24 mouse cellular contexts compared by ENCODE assay signal in genomic region chr4:95788867-95789266, GRCm38 (mm10).
DNase-seq lines count a peak whose midpoint lies in the region; ATAC-seq and TF ChIP-seq lines count a peak whose summit lies in the region.
"Had no signal": no experiment of that assay in that cellular context is flagged by ENCODE, and none has a peak within 500 bp of the region (broad histone marks: within the 10 kb centered on the region; RNA-seq: fewer than 3 reads in every experiment).

No protein-coding gene starts in this region.

- H3K4me2 ChIP-seq in forebrain, postnatal 0 days (ENCODE audit: low read depth): no peak overlapping the region
- H3K4me2 ChIP-seq in kidney, postnatal 0 days (ENCODE audit: low read length): no peak overlapping the region
- no peak overlapping the region for H3K4me2 ChIP-seq in intestine, embryonic 16.5 days (ENCODE audit: low read depth, low read length)
- H3K4me2 ChIP-seq: heart, embryonic 11.5 days; hindbrain, embryonic 13.5 days; liver, embryonic 11.5 days; midbrain, embryonic 15.5 days had no signal

- no peaks in the 10 kb centered on the region for H3K36me3 ChIP-seq in forebrain, postnatal 0 days (ENCODE audit: insufficient read depth)
- H3K36me3 ChIP-seq in forebrain, embryonic 10.5 days (replicated peaks): no peaks in the 10 kb centered on the region
- no peaks in the 10 kb centered on the region for H3K36me3 ChIP-seq in kidney, postnatal 0 days (ENCODE audit: insufficient read depth, low read length)
- no peaks in the 10 kb centered on the region for H3K36me3 ChIP-seq in embryonic facial prominence, embryonic 10.5 days (replicated peaks)
- no peaks in the 10 kb centered on the region for H3K36me3 ChIP-seq in intestine, embryonic 16.5 days (ENCODE audit: control insufficient read depth, insufficient read depth, low read length)
- H3K36me3 ChIP-seq: G1E; hindbrain, embryonic 13.5 days; midbrain, embryonic 15.5 days had no signal

- no peaks in the 10 kb centered on the region for H3K9me3 ChIP-seq in forebrain, postnatal 0 days (ENCODE audit: low read length)
- H3K9me3 ChIP-seq in forebrain, embryonic 10.5 days: no peaks in the 10 kb centered on the region
- H3K9me3 ChIP-seq in kidney, postnatal 0 days (replicated peaks; ENCODE audit: low read length): no peaks in the 10 kb centered on the region
- no peaks in the 10 kb centered on the region for H3K9me3 ChIP-seq in embryonic facial prominence, embryonic 10.5 days
- no peaks in the 10 kb centered on the region for H3K9me3 ChIP-seq in intestine, embryonic 16.5 days (ENCODE audit: control insufficient read depth, low read length)
- H3K9me3 ChIP-seq: G1E; hindbrain, embryonic 13.5 days; midbrain, embryonic 15.5 days had no signal

- no peaks in the 10 kb centered on the region for H3K27me3 ChIP-seq in forebrain, postnatal 0 days (ENCODE audit: insufficient read depth, low read length)
- H3K27me3 ChIP-seq in forebrain, embryonic 10.5 days (ENCODE audit: poor library complexity, severe bottlenecking): no peaks in the 10 kb centered on the region
- no peaks in the 10 kb centered on the region for H3K27me3 ChIP-seq in kidney, postnatal 0 days (ENCODE audit: insufficient read depth, low read length)
- H3K27me3 ChIP-seq in embryonic facial prominence, embryonic 10.5 days (replicated peaks; ENCODE audit: low read depth, poor library complexity, severe bottlenecking): no peaks in the 10 kb centered on the region
- H3K27me3 ChIP-seq in intestine, embryonic 16.5 days (replicated peaks; ENCODE audit: control insufficient read depth, insufficient read depth, low read length): no peaks in the 10 kb centered on the region
- H3K27me3 ChIP-seq: hindbrain, embryonic 13.5 days; midbrain, embryonic 15.5 days had no signal

- 51% methylated on average over 2 of the region's 2 CpGs for WGBS in forebrain, postnatal 0 days
- WGBS in forebrain, embryonic 10.5 days: 80% methylated on average over 2 of the region's 2 CpGs
- WGBS in kidney, postnatal 0 days: 54% methylated on average over 2 of the region's 2 CpGs
- WGBS in embryonic facial prominence, embryonic 10.5 days: 63% methylated on average over 2 of the region's 2 CpGs
- 52% methylated on average over 2 of the region's 2 CpGs for WGBS in intestine, embryonic 16.5 days

- DNase-seq in forebrain, postnatal 0 days: peak; percentile 1
- DNase-seq in forebrain, embryonic 10.5 days (ENCODE audit: extremely low spot score, low spot score): no peak
- peak; percentile 64 for DNase-seq in kidney, postnatal 0 days (ENCODE audit: low spot score)
- no peak for DNase-seq in kidney, adult 11 months
- DNase-seq in embryonic facial prominence, embryonic 10.5 days (ENCODE audit: low spot score): no peak
- DNase-seq in cerebellum, adult 8-10 months: no peak
- DNase-seq: adrenal gland, postnatal 14 days; cerebellum, postnatal 10 days; heart, postnatal 10 days; left cerebral cortex, postnatal 4 days; lung, adult 18-20 months; lung, postnatal 36 days; right cerebral cortex, postnatal 25 days; thymus, postnatal 36 days had no signal

- ATAC-seq in forebrain, postnatal 0 days: no peak
- ATAC-seq in kidney, postnatal 0 days (replicated peaks; ENCODE audit: low FRiP score, low read depth): no peak
- peak; percentile 45 for ATAC-seq in intestine, embryonic 16.5 days
- ATAC-seq: forebrain, embryonic 16.5 days; inflammation-experienced regulatory T-cells, adult 6 months; midbrain, embryonic 15.5 days had no signal

- TF ChIP-seq CTCF in forebrain, postnatal 0 days (IDR thresholded peaks at IDR 0.05; ENCODE audit: low read depth): no peak
- no peak for TF ChIP-seq CTCF in kidney, postnatal 0 days (IDR thresholded peaks at IDR 0.05; ENCODE audit: low read depth)

- H3K9ac ChIP-seq in forebrain, postnatal 0 days: no peak overlapping the region
- no peak overlapping the region for H3K9ac ChIP-seq in kidney, postnatal 0 days (ENCODE audit: low read depth, low read length)
- no peak overlapping the region for H3K9ac ChIP-seq in intestine, embryonic 16.5 days (ENCODE audit: low read depth, low read length)
- H3K9ac ChIP-seq: hindbrain, embryonic 13.5 days; midbrain, embryonic 15.5 days had no signal

- H3K4me1 ChIP-seq in forebrain, postnatal 0 days (ENCODE audit: insufficient read depth): no peaks in the 10 kb centered on the region
- H3K4me1 ChIP-seq in forebrain, embryonic 10.5 days: peaks cover 12% of the 10 kb centered on the region
- 0 out of 2 replicates have a peak, but pooled peaks cover 4% of the 10 kb centered on the region for H3K4me1 ChIP-seq in kidney, postnatal 0 days (replicated peaks; ENCODE audit: insufficient read depth, low read length)
- H3K4me1 ChIP-seq in embryonic facial prominence, embryonic 10.5 days: peaks cover 27% of the 10 kb centered on the region
- peaks cover 22% of the 10 kb centered on the region for H3K4me1 ChIP-seq in intestine, embryonic 16.5 days (ENCODE audit: control insufficient read depth, insufficient read depth, low read length)
- H3K4me1 ChIP-seq: midbrain, embryonic 15.5 days had no signal

- no peak overlapping the region for H3K27ac ChIP-seq in forebrain, postnatal 0 days (ENCODE audit: low read depth, low read length)
- no peak overlapping the region for H3K27ac ChIP-seq in forebrain, embryonic 10.5 days
- H3K27ac ChIP-seq in kidney, postnatal 0 days: 0 out of 2 replicates have a peak overlapping the region, but pooled peaks have one; percentile 32
- 0 out of 2 replicates have a peak overlapping the region, but pooled peaks have one; percentile 35 for H3K27ac ChIP-seq in embryonic facial prominence, embryonic 10.5 days (replicated peaks)
- peak overlapping the region; percentile 78 for H3K27ac ChIP-seq in intestine, embryonic 16.5 days (ENCODE audit: low read length)
- H3K27ac ChIP-seq: hindbrain, embryonic 13.5 days; left cerebral cortex, adult 2 months; midbrain, embryonic 15.5 days had no signal

- H3K4me3 ChIP-seq in forebrain, postnatal 0 days (ENCODE audit: low read depth, low read length): no peak overlapping the region
- no peak overlapping the region for H3K4me3 ChIP-seq in forebrain, embryonic 10.5 days
- H3K4me3 ChIP-seq in kidney, postnatal 0 days (replicated peaks; ENCODE audit: low read depth, low read length): no peak overlapping the region
- H3K4me3 ChIP-seq in embryonic facial prominence, embryonic 10.5 days: no peak overlapping the region
- no peak overlapping the region for H3K4me3 ChIP-seq in intestine, embryonic 16.5 days (ENCODE audit: low read length)
- H3K4me3 ChIP-seq: hindbrain, embryonic 13.5 days; left cerebral cortex, adult 2 months; midbrain, embryonic 15.5 days; myocyte had no signal

Comparison
In these comparisons a context has a peak if more than half of its experiments do, and no peak if none do; other contexts are left out.
1. DNase-seq: peak in forebrain, postnatal 0 days (single experiment) and kidney, postnatal 0 days (single experiment); none in forebrain, embryonic 10.5 days (single experiment), kidney, adult 11 months (single experiment), embryonic facial prominence, embryonic 10.5 days (single experiment) and cerebellum, adult 8-10 months (single experiment).
2. H3K27ac ChIP-seq: peak in kidney, postnatal 0 days (single experiment), embryonic facial prominence, embryonic 10.5 days (single experiment) and intestine, embryonic 16.5 days (single experiment); none in forebrain, postnatal 0 days (single experiment) and forebrain, embryonic 10.5 days (single experiment).